Mouse (Mus musculus) testis, postnatal 14 days (tissue): ENCODE measurements around the gene Rassf10.
"Not testable (repeated sequence)": the region's sequence is repeated elsewhere in the genome, so short reads cannot be mapped to it uniquely, and the experiment has no call there.

ENCODE experiments used
- DNase-seq: peaks from one replicate; pipeline ENCODE4 v3.0.0; 2021; ENCODE audit warnings: low spot score

Gene Rassf10

GRCm38 (mm10) chr7:112953777-112954291 lies at the start of gene Rassf10:
Gene Rassf10, plus strand, starts transcription at chr7:112953962.
- peak; percentile 81 for DNase-seq

- no peak for DNase-seq
Observed at GRCm38 (mm10) chr7:112906848-112907247, 46.9 kb upstream of the Rassf10 start.

GRCm38 (mm10) chr7:112907468-112907867 lies 46.3 kb upstream of the Rassf10 start:
- no peak for DNase-seq

- no peak for DNase-seq
Observed at GRCm38 (mm10) chr7:112909164-112909563, 44.6 kb upstream of the Rassf10 start.

GRCm38 (mm10) chr7:112912969-112913368 lies 40.8 kb upstream of the Rassf10 start:
- no peak for DNase-seq

GRCm38 (mm10) chr7:112915571-112915970 lies 38.2 kb upstream of the Rassf10 start:
- no peak for DNase-seq

GRCm38 (mm10) chr7:112917613-112918278 lies 36.0 kb upstream of the Rassf10 start:
- DNase-seq: no peak

- peak; percentile 40 for DNase-seq
Observed at GRCm38 (mm10) chr7:112918279-112918991, 35.3 kb upstream of the Rassf10 start.

- DNase-seq: peak; percentile 32
Observed at GRCm38 (mm10) chr7:112919845-112920244, 33.9 kb upstream of the Rassf10 start.

GRCm38 (mm10) chr7:112922801-112923200 lies 31.0 kb upstream of the Rassf10 start:
- DNase-seq: no peak

- DNase-seq: no peak
Observed at GRCm38 (mm10) chr7:112923712-112924111, 30.1 kb upstream of the Rassf10 start.

GRCm38 (mm10) chr7:112930669-112931068 lies 23.1 kb upstream of the Rassf10 start:
- no peak for DNase-seq

- not testable (repeated sequence) for DNase-seq
Observed at GRCm38 (mm10) chr7:112935876-112936275, 17.9 kb upstream of the Rassf10 start.

GRCm38 (mm10) chr7:112937089-112937488 lies 16.7 kb upstream of the Rassf10 start:
- DNase-seq: no peak

GRCm38 (mm10) chr7:112938959-112939358 lies 14.8 kb upstream of the Rassf10 start:
- DNase-seq: no peak

- no peak for DNase-seq
Observed at GRCm38 (mm10) chr7:112942567-112942966, 11.2 kb upstream of the Rassf10 start.

GRCm38 (mm10) chr7:112943056-112943455 lies 10.7 kb upstream of the Rassf10 start:
- no peak for DNase-seq

GRCm38 (mm10) chr7:112946706-112947105 lies 7.1 kb upstream of the Rassf10 start:
- no peak for DNase-seq

GRCm38 (mm10) chr7:112954351-112955102 lies 765 bp downstream of the Rassf10 start:
- DNase-seq: no peak

GRCm38 (mm10) chr7:112955103-112955827 lies 1.5 kb downstream of the Rassf10 start:
- DNase-seq: peak; percentile 28

- no peak for DNase-seq
Observed at GRCm38 (mm10) chr7:112955955-112956354, 2.2 kb downstream of the Rassf10 start.

GRCm38 (mm10) chr7:112956961-112957360 lies 3.2 kb downstream of the Rassf10 start:
- no peak for DNase-seq
